Mouse (Mus musculus) erythroblast, embryonic 14.5 days (primary cell): Measurements from ENCODE around the gene Iqschfp. TPM values are rescaled to one million over a fixed set of nuclear protein-coding genes. Genes with fewer than 3 reads are reported as not detected.

Experiments
- H3K27me3 ChIP-seq: 2 replicates; pipeline ENCODE4 v1.6.1; 2012; ENCODE audit warnings: inconsistent platforms; ENCODE audit not compliant: control insufficient read depth
- H3K36me3 ChIP-seq: 2 replicates; pipeline ENCODE4 v1.6.1; 2012; ENCODE audit warnings: mild to moderate bottlenecking, inconsistent platforms; ENCODE audit not compliant: control insufficient read depth
- H3K4me1 ChIP-seq: 2 replicates; pipeline ENCODE4 v1.6.1; 2012; ENCODE audit warnings: inconsistent platforms; ENCODE audit not compliant: control insufficient read depth
- H3K4me3 ChIP-seq: replicated peaks from 2 replicates; pipeline ENCODE3; 2012; ENCODE audit warnings: moderate library complexity, mild to moderate bottlenecking, inconsistent platforms
- H3K9me3 ChIP-seq: 2 replicates; pipeline ENCODE4 v1.6.1; 2012; ENCODE audit warnings: low read length, inconsistent platforms, mixed read lengths; ENCODE audit not compliant: control insufficient read depth
- GATA1 ChIP-seq: IDR thresholded peaks from 2 replicates; pipeline ENCODE4 v1.6.1; 2012; ENCODE audit warnings: low read length, inconsistent platforms, mixed read lengths
- TAL1 ChIP-seq: IDR thresholded peaks from 3 replicates; pipeline ENCODE4 v1.6.1; 2012; ENCODE audit warnings: low read length, inconsistent platforms, mixed read lengths
- polyA plus RNA-seq: library from polyadenylated mRNA; stranded (reverse); fragments of >175 nt; gene quantifications from 2 replicates; pipeline ENCODE4 v1.2.3, GENCODE M21; 2012

Iqschfp gene
- polyA plus RNA-seq, 1 experiment, result not detected

- no peak overlapping the region for H3K4me3 ChIP-seq
- TF ChIP-seq GATA1 (no peak), TAL1 (no peak)
- H3K36me3 ChIP-seq, result no peaks in the 10 kb centered on the region
- no peaks in the 10 kb centered on the region for H3K9me3 ChIP-seq
- no peaks in the 10 kb centered on the region for H3K4me1 ChIP-seq
- H3K27me3 ChIP-seq, result no peaks in the 10 kb centered on the region
These were observed 153.7 kb downstream of the Iqschfp start for GRCm38 (mm10) chr3:68045475-68046416.

DNA sequence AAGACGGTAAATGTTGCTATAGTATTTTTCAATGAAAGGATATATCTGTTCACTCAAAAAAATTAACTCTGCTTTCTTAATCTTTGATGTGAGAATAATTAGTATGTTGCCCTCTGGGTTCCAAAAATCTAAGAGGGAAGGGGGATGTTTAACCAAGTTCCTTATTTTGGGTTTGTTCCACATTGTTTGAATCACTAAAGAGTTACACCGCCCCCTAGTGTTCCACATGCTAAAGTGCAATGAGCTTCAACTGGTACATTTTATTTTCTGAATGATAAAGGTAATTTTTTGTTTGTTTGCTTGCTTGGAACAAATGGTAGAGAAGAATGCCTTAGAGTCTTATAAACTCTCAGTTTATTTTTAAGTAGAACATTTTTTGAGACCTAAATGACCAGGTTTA, 161.5 kb downstream of the Iqschfp start:
- Histone ChIP-seq H3K9me3 (no peaks in the 10 kb centered on the region), H3K4me1 (no peaks in the 10 kb centered on the region), H3K36me3 (no peaks in the 10 kb centered on the region), H3K27me3 (no peaks in the 10 kb centered on the region; the same call in 1 of the 2 replicates), H3K4me3 (no peak overlapping the region)
- TF ChIP-seq GATA1 (no peak), TAL1 (no peak)

- H3K4me1 ChIP-seq, result no peaks in the 10 kb centered on the region
- H3K4me3 ChIP-seq, result no peak overlapping the region
- H3K27me3 ChIP-seq, result no peaks in the 10 kb centered on the region; the same call in 1 of the 2 replicates
- H3K9me3 ChIP-seq, result no peaks in the 10 kb centered on the region
- TF ChIP-seq TAL1 (no peak), GATA1 (no peak)
- H3K36me3 ChIP-seq, result no peaks in the 10 kb centered on the region
These were observed 163.0 kb downstream of the Iqschfp start for GRCm38 (mm10) chr3:68055071-68055470.

DNA sequence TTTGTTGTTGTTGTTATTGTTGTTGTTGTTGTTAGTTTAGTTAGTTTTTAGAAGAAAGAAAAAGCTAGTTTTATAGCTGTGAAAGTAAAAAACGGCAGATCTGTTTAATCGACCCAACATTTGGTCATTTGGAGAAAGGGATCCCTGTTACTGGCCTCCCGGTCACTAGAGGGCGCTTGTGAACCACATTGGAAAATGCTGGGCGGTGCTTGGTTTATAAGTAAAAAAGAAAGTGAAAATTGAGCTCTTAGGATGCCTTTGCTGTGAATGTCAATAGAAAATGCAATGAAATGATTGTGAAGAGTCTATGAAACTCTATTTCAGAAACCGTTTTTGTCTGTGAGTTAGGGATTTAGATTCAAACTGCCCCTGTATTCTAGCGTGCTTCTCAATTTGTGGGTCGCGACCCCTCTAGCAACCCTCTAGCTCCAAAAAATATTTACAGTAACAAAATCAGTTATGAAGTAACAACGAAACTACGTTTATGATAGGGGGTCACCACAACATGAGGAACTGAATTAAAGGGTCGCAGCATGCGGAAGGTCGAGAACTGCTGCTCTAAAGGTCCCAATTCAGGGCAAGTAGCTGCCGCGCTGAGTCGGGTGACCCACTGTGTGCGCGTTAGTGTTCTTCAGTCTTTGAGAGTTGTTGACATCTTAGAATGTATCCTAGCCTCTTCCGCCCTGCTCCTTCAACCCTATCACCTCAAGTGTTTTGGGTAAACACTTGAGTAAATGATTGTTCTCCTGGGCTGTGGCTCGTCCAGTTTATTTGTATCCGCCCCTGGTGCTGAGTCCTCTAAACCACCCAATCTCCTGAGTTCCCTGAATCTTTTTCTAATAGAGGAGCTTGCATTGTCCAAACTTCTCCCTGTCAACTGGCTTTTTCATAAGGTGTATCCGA, 164.6 kb downstream of the Iqschfp start:
- no peaks in the 10 kb centered on the region for H3K9me3 ChIP-seq
- H3K36me3 ChIP-seq, result no peaks in the 10 kb centered on the region
- TF ChIP-seq GATA1 (no peak), TAL1 (no peak)
- H3K27me3 ChIP-seq, result no peaks in the 10 kb centered on the region; the same call in 1 of the 2 replicates
- peak overlapping the region; percentile 54 for H3K4me3 ChIP-seq
- H3K4me1 ChIP-seq, result no peaks in the 10 kb centered on the region

DNA sequence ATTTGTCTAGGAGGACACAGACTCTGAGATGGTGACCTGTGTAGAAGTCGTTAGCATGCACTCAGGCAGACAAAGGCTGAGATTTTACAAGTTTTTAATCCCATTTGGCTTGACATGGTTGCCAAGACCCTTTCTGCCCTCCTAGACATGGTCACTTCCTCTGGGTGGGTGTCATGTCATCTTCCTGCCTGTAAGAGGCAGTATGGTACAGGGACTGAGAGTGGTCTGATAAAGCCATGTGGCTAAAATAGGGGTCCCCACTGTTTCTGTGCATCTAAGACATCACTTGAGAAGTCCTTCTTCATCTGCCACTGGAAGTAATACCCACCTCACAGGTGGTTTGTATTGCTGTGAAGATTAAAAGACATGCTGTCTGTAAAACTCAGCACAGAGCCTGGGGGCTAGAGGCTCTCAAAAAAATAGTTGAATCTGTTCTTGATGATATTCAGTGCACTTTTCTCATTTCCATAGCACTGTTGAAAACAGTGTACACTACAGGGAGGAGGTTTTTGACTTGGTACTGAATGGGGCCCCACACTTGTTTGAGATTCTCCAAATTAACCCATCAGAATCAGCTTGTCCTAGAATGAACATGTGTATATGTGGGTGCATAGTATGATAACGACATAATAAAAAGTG, 167.2 kb downstream of the Iqschfp start:
- no peaks in the 10 kb centered on the region; the same call in 1 of the 2 replicates for H3K27me3 ChIP-seq
- no peaks in the 10 kb centered on the region for H3K36me3 ChIP-seq
- no peak for TF ChIP-seq GATA1
- no peak for TF ChIP-seq TAL1
- H3K4me1 ChIP-seq, result no peaks in the 10 kb centered on the region
- H3K4me3 ChIP-seq, result no peak overlapping the region
- no peaks in the 10 kb centered on the region for H3K9me3 ChIP-seq

GRCm38 (mm10) chr3:68064731-68065130, 172.7 kb downstream of the Iqschfp start, which contains the start of gene Schip1:
Gene Schip1 (plus strand): TSS chr3:68064802.
- Histone ChIP-seq H3K27me3 (no peaks in the 10 kb centered on the region), H3K4me1 (no peaks in the 10 kb centered on the region), H3K9me3 (no peaks in the 10 kb centered on the region), H3K36me3 (no peaks in the 10 kb centered on the region), H3K4me3 (no peak within 1 kb of the TSS)
- TF ChIP-seq GATA1, result no peak
- TF ChIP-seq TAL1, result no peak

DNA sequence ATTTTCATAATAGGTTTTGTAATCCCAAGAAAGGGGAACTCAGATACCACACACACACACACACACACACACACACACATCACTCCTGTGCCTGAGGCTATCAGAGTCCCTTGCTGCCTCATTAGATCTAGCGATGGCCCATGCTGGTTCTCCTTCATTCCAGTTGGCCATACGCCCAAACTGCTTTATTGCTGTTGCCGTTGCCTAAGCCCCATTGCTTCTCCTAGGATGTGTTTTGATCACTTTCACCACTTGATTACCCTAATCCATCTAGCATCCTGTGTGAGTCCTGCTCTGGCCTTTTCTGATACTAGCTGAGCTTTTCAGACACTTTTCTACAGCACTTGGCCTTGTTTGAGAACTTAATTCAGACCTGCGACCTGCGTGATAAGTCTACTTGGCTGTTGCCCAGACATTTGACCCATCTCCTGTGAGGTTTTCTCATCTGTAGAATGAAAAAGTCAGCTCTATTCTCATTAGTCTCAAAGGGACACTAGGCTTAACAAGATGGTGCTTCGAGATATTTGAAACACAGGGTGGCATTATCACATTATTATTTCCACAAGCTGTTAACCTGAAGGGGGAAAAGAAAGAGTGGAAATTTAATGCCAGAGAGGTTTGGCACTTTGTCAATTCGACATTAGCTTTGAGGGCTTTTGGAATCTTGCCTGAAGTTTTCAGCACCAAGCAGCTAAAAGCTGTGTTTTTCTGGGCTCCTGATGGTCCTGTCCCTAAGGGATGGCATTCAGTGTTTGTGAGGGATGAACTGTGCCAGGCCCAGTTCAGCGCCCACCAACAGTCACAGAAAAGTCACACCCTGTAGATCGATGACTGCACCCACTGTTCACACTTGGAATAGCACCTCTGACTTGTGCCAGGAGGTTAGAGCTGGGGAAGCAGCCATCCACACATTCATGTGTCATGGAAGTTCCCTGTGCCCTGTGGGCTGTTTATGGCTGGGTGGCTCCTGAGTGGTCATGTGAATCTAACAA, 179.7 kb downstream of the Iqschfp start:
- Histone ChIP-seq H3K9me3 (no peaks in the 10 kb centered on the region), H3K4me1 (no peaks in the 10 kb centered on the region), H3K36me3 (no peaks in the 10 kb centered on the region), H3K4me3 (no peak overlapping the region), H3K27me3 (no peaks in the 10 kb centered on the region)
- TF ChIP-seq GATA1 (no peak), TAL1 (no peak)

DNA sequence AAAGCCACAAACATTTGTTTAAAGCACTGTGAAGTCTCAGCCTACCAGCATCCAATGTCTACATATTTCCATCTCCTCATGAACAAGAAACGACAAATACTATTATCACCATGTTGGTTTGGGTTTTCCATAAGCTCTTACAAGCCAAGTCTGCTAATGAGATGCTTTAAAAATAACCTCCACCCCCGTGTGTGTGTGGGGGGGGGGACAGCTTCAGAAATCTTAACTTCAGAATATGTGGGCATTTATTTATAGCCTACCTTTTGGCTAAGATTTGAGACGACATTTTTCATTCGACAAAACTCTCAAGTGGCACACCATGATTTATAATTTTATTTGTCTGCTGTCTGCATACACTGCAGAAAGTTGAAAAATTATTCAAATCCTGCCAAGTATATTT, 185.4 kb downstream of the Iqschfp start:
- no peak overlapping the region for H3K4me3 ChIP-seq
- TF ChIP-seq TAL1 (no peak), GATA1 (no peak)

More for the DNA sequence above, 185.4 kb downstream of the Iqschfp start:
- Histone ChIP-seq H3K9me3 (no peaks in the 10 kb centered on the region), H3K36me3 (no peaks in the 10 kb centered on the region), H3K27me3 (no peaks in the 10 kb centered on the region), H3K4me1 (no peaks in the 10 kb centered on the region)
